ENCODE assay signal across 27 mouse cellular contexts in the genomic region with DNA sequence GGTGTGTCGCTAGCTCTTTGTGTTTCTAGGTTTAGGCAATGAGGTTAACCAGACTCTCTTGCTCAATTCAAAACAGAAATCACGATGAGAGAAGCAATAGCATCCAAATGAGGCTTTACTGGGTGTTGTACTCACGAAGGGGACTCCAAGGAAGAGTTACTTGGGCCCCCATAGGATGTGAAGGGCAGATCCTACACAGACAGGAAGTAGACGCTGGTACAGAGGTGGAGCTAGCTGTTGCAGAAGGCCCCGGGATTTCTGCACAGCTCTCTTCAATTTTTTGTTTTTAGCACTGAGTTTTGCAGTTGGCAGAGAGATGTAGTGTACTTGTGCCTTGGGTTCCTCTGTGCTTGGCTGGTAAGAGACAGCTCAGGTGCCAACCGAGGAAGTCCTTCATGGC. TPM values are rescaled to one million over a fixed set of nuclear protein-coding genes. Genes with fewer than 3 reads are reported as not detected.
DNase-seq lines count a peak whose midpoint lies in the region; ATAC-seq and TF ChIP-seq lines count a peak whose summit lies in the region.
"Had no signal": no experiment of that assay in that cellular context is flagged by ENCODE, and none has a peak within 500 bp of the region (broad histone marks: within the 10 kb centered on the region; RNA-seq: fewer than 3 reads in every experiment).

No protein-coding gene starts in this region.

- DNase-seq in heart, adult 11 months = peak; percentile 63
- DNase-seq in heart, adult 2 months = no peak
- peak; percentile 38 for DNase-seq in thymus, postnatal 14 days
- no peak for DNase-seq in thymus, postnatal 4 days
- no peak for DNase-seq in limb, embryonic 10.5 days (ENCODE audit: low spot score)
- no peak for DNase-seq in ovary, postnatal 10 days (ENCODE audit: low spot score)
- DNase-seq: adrenal gland, postnatal 10 days; cerebellum, adult 8-10 months; cerebellum, postnatal 36 days; embryo, embryonic 11 days; gastrocnemius, postnatal 10 days; kidney, postnatal 36 days; layer of hippocampus, adult 9-11 months; left cerebral cortex, postnatal 4 days; liver, postnatal 0 days; midbrain, embryonic 14.5 days; retina, postnatal 1 day; right cerebral cortex, postnatal 25 days; spleen, adult 18-20 months had no signal

- no peak overlapping the region for H3K27ac ChIP-seq in heart, adult 2 months
- 0 out of 2 replicates have a peak overlapping the region, but pooled peaks have one; percentile 30 for H3K27ac ChIP-seq in limb, embryonic 10.5 days
- H3K27ac ChIP-seq in intestine, postnatal 0 days (ENCODE audit: low read depth, low read length) = no peak overlapping the region
- H3K27ac ChIP-seq in forebrain, embryonic 12.5 days = no peak overlapping the region
- H3K27ac ChIP-seq: embryonic facial prominence, embryonic 13.5 days; forebrain, embryonic 13.5 days; hindbrain, embryonic 13.5 days; neural tube, embryonic 12.5 days had no signal

- H3K9ac ChIP-seq in heart, adult 2 months (ENCODE audit: low read depth, low read length) = no peak overlapping the region
- H3K9ac ChIP-seq in intestine, postnatal 0 days (ENCODE audit: low read depth, low read length) = no peak overlapping the region
- no peak overlapping the region for H3K9ac ChIP-seq in forebrain, embryonic 12.5 days
- H3K9ac ChIP-seq: embryonic facial prominence, embryonic 13.5 days; forebrain, embryonic 13.5 days; hindbrain, embryonic 13.5 days; liver, postnatal 0 days; neural tube, embryonic 12.5 days had no signal

- H3K4me1 ChIP-seq in heart, adult 2 months (ENCODE audit: control insufficient read depth, insufficient read depth, low read length) = peaks cover 1% of the 10 kb centered on the region
- peaks cover 14% of the 10 kb centered on the region for H3K4me1 ChIP-seq in limb, embryonic 10.5 days
- no peaks in the 10 kb centered on the region; the same call in 1 of the 2 replicates for H3K4me1 ChIP-seq in intestine, postnatal 0 days (replicated peaks; ENCODE audit: control insufficient read depth, insufficient read depth, low read length)
- H3K4me1 ChIP-seq in forebrain, embryonic 12.5 days = no peaks in the 10 kb centered on the region
- H3K4me1 ChIP-seq: forebrain, embryonic 13.5 days; hindbrain, embryonic 13.5 days; neural tube, embryonic 12.5 days had no signal

- TF ChIP-seq CTCF in heart, adult 2 months (IDR thresholded peaks at IDR 0.05) = no peak
- TF ChIP-seq CTCF in intestine, postnatal 0 days (IDR thresholded peaks at IDR 0.05; ENCODE audit: low read depth) = no peak

- 66% methylated on average over 6 of the region's 6 CpGs for WGBS in heart, adult 2 months
- 83% methylated on average over 6 of the region's 6 CpGs for WGBS in limb, embryonic 10.5 days
- 75% methylated on average over 6 of the region's 6 CpGs for WGBS in intestine, postnatal 0 days
- WGBS in forebrain, embryonic 12.5 days = 83% methylated on average over 6 of the region's 6 CpGs

- ATAC-seq in intestine, postnatal 0 days = no peak
- no peak for ATAC-seq in forebrain, embryonic 12.5 days (ENCODE audit: low FRiP score)
- ATAC-seq: forebrain, embryonic 13.5 days; liver, postnatal 0 days; lung, postnatal 0 days had no signal

- intact Hi-C loops in heart, adult 2 months (cut with DNase I) = no loop called here

- no peaks in the 10 kb centered on the region for H3K9me3 ChIP-seq in limb, embryonic 10.5 days (replicated peaks)
- no peaks in the 10 kb centered on the region for H3K9me3 ChIP-seq in intestine, postnatal 0 days (ENCODE audit: control insufficient read depth)
- no peaks in the 10 kb centered on the region for H3K9me3 ChIP-seq in forebrain, embryonic 12.5 days
- H3K9me3 ChIP-seq: embryonic facial prominence, embryonic 13.5 days; neural tube, embryonic 12.5 days had no signal

- no peak for TF ChIP-seq POLR2A in heart, adult 2 months (IDR thresholded peaks at IDR 0.05; ENCODE audit: insufficient read depth, low read depth, low read length)

- no peak overlapping the region for H3K4me3 ChIP-seq in heart, adult 2 months
- H3K4me3 ChIP-seq in limb, embryonic 10.5 days = no peak overlapping the region
- H3K4me3 ChIP-seq in intestine, postnatal 0 days (ENCODE audit: low read depth, low read length) = no peak overlapping the region
- no peak overlapping the region for H3K4me3 ChIP-seq in forebrain, embryonic 12.5 days (replicated peaks)
- H3K4me3 ChIP-seq: embryonic facial prominence, embryonic 13.5 days; erythroblast, embryonic 14.5 days; forebrain, embryonic 13.5 days; hindbrain, embryonic 13.5 days; neural tube, embryonic 12.5 days had no signal

- H3K36me3 ChIP-seq in heart, adult 2 months (ENCODE audit: control insufficient read depth, insufficient read depth, low read length) = no peaks in the 10 kb centered on the region
- H3K36me3 ChIP-seq in limb, embryonic 10.5 days = peaks cover 12% of the 10 kb centered on the region
- H3K36me3 ChIP-seq in intestine, postnatal 0 days (ENCODE audit: control insufficient read depth, insufficient read depth) = no peaks in the 10 kb centered on the region
- peaks cover 7% of the 10 kb centered on the region; the same call in 1 of the 2 replicates for H3K36me3 ChIP-seq in forebrain, embryonic 12.5 days (replicated peaks)

- no peaks in the 10 kb centered on the region for H3K27me3 ChIP-seq in heart, adult 2 months (ENCODE audit: control insufficient read depth, insufficient read depth, low read length)
- H3K27me3 ChIP-seq in limb, embryonic 10.5 days (ENCODE audit: low read depth, poor library complexity, severe bottlenecking) = no peaks in the 10 kb centered on the region
- no peaks in the 10 kb centered on the region for H3K27me3 ChIP-seq in intestine, postnatal 0 days (replicated peaks; ENCODE audit: control insufficient read depth, insufficient read depth, low read length)
- H3K27me3 ChIP-seq in forebrain, embryonic 12.5 days = no peaks in the 10 kb centered on the region
- H3K27me3 ChIP-seq: embryonic facial prominence, embryonic 13.5 days; forebrain, embryonic 13.5 days; hindbrain, embryonic 13.5 days; neural tube, embryonic 12.5 days had no signal

- no peak for TF ChIP-seq EP300 in heart, adult 2 months (IDR thresholded peaks at IDR 0.05; ENCODE audit: insufficient read depth, low read depth, low read length)

- H3K4me2 ChIP-seq in intestine, postnatal 0 days (replicated peaks; ENCODE audit: low read depth) = no peak overlapping the region
- no peak overlapping the region for H3K4me2 ChIP-seq in forebrain, embryonic 12.5 days
- H3K4me2 ChIP-seq: embryonic facial prominence, embryonic 13.5 days; forebrain, embryonic 13.5 days; hindbrain, embryonic 13.5 days; neural tube, embryonic 12.5 days had no signal

- no peaks in the 10 kb centered on the region for H3K79me2 ChIP-seq in heart, adult 2 months (replicated peaks; ENCODE audit: control insufficient read depth, insufficient read depth, low read length)

RNA-seq across cellular contexts. Expression of a gene that starts 44.8 kb away (rescaled TPM):
- total RNA-seq in heart, adult 2 months (2021) = 1 to 10 TPM; 1.9 to 3.0 TPM
- 1.5 and 1.9 TPM in 2 replicates for polyA plus RNA-seq in heart, adult 2 months (2012; rRNA removed)
- polyA plus RNA-seq in limb, embryonic 10.5 days (2016; fragmentation: Nextera tagmentation; extraction: Ambion mirVana) = 2.9 and 6.2 TPM in 2 replicates
- polyA plus RNA-seq in intestine, postnatal 0 days (2015; fragmentation: Nextera tagmentation; extraction: Ambion mirVana) = 8.9 and 9.0 TPM in 2 replicates
- polyA plus RNA-seq in forebrain, embryonic 12.5 days (2016; fragmentation: Nextera tagmentation; extraction: Ambion mirVana) = 5.8 and 6.5 TPM in 2 replicates

Comparison
In these comparisons a context has a peak if more than half of its experiments do, and no peak if none do; other contexts are left out.
1. DNase-seq: peak in heart, adult 11 months (single experiment) and thymus, postnatal 14 days (single experiment); none in heart, adult 2 months (0 of 2), thymus, postnatal 4 days (single experiment), limb, embryonic 10.5 days (single experiment) and ovary, postnatal 10 days (single experiment).